Mouse (Mus musculus): ENCODE data around the gene Aldh3b3.

DNA sequence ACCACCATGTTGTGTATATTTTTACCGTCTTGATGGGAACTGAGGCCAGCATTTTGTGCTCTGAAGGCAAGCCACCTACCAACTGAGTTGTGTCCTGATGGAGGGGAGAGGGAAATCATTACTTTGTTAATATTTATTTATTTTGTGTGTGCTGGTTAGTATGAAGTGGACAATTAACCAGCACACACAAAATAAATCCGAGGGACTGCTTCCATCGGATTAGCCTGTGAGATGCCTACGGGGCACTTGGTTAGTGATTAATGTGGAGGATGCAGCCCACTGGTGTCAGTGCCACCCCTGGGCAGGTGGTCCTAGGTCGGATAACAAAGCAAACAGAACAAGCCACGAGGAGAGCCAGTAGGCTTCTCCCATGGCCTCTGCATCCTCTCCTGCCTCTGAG is 36.5 kb downstream of the Aldh3b3 start:
- TF ChIP-seq USF1 (IDR thresholded peaks at IDR 0.05; ENCODE audit: low read depth): no peak
- TF ChIP-seq POLR2A (IDR thresholded peaks at IDR 0.05; ENCODE audit: insufficient read length, low read depth): no peak
- TF ChIP-seq E2F4 (IDR thresholded peaks at IDR 0.05; ENCODE audit: insufficient read depth): no peak
- TF ChIP-seq MYOG (IDR thresholded peaks at IDR 0.05; ENCODE audit: control insufficient read depth in 1 of 3, insufficient read depth in 1 of 3, insufficient read length in 2 of 3, low read depth in 2 of 3): no peak
- no peak for TF ChIP-seq MAX (IDR thresholded peaks at IDR 0.05; ENCODE audit: low read depth)
- TF ChIP-seq POLR2AphosphoS2 (IDR thresholded peaks at IDR 0.05; ENCODE audit: insufficient read length, low read depth): no peak
- TF ChIP-seq TCF3 (IDR thresholded peaks at IDR 0.05; ENCODE audit: insufficient read length, low read depth): no peak
- TF ChIP-seq TCF12 (IDR thresholded peaks at IDR 0.05; ENCODE audit: insufficient read depth, poor library complexity, severe bottlenecking): no peak
- no peak for TF ChIP-seq MYOD1 (IDR thresholded peaks at IDR 0.05; ENCODE audit: control insufficient read depth in 1 of 3, insufficient read length in 2 of 3, low read depth in 2 of 3)
- no peak for TF ChIP-seq SRF (IDR thresholded peaks at IDR 0.05; ENCODE audit: control insufficient read depth, insufficient read length, low read depth)

Measured in myocyte (in vitro differentiated cells).